Mouse (Mus musculus) v-Abl transformed pro-B cells (cell line): ENCODE data around the gene Mfsd6.

Experiments used
- in situ Hi-C, 2 experiments: fragments of 400-800 bp; cut with MboI; formaldehyde crosslinking; loops; one replicate each; pipeline ENCODE4 v1.15.1; 2025; ENCODE audit not compliant: unreplicated experiment in 2 of 2

Gene Mfsd6

GRCm38 (mm10) chr1:52727056-52727900, at the start of gene Mfsd6:
Gene Mfsd6 (minus strand): TSS chr1:52727462.
- in situ Hi-C loops = no loop called here

GRCm38 (mm10) chr1:52765176-52766111, 38.2 kb upstream of the Mfsd6 start:
- in situ Hi-C loops = loop anchor here in 1 of 2 experiments (25.0 kb wide), 1 partner anchor 197 kb away; no protein-coding TSS in a partner anchor

- in situ Hi-C loops = loop anchor here in 1 of 2 experiments (25.0 kb wide), 1 partner anchor 198 kb away; no protein-coding TSS in a partner anchor
These were observed 36.9 kb upstream of the Mfsd6 start for GRCm38 (mm10) chr1:52763894-52764809.

GRCm38 (mm10) chr1:52758174-52758573, 30.9 kb upstream of the Mfsd6 start:
- in situ Hi-C loops = loop anchor here in 1 of 2 experiments (25.0 kb wide), 1 partner anchor 204 kb away; no protein-coding TSS in a partner anchor

- in situ Hi-C loops = loop anchor here in 1 of 2 experiments (25.0 kb wide), 1 partner anchor 208 kb away; no protein-coding TSS in a partner anchor
These were observed 27.1 kb upstream of the Mfsd6 start for GRCm38 (mm10) chr1:52754331-52754730.

GRCm38 (mm10) chr1:52753828-52754227, 26.6 kb upstream of the Mfsd6 start:
- in situ Hi-C loops = loop anchor here in 1 of 2 experiments (25.0 kb wide), 1 partner anchor 208 kb away; no protein-coding TSS in a partner anchor

- in situ Hi-C loops = loop anchor here in 1 of 2 experiments (25.0 kb wide), 1 partner anchor 210 kb away; no protein-coding TSS in a partner anchor
These were observed 25.4 kb upstream of the Mfsd6 start for GRCm38 (mm10) chr1:52752706-52753105.

GRCm38 (mm10) chr1:52751634-52752033, 24.4 kb upstream of the Mfsd6 start:
- in situ Hi-C loops = loop anchor here in 1 of 2 experiments (25.0 kb wide), 1 partner anchor 211 kb away; no protein-coding TSS in a partner anchor

GRCm38 (mm10) chr1:52749978-52750377, 22.7 kb upstream of the Mfsd6 start:
- in situ Hi-C loops = loop anchor here (5.0 to 25.0 kb wide), 4 partner anchors 103 to 605 kb away; no protein-coding TSS in a partner anchor

GRCm38 (mm10) chr1:52748260-52748659, 21.0 kb upstream of the Mfsd6 start:
- in situ Hi-C loops = loop anchor here (5.0 to 10.0 kb wide), 3 partner anchors 101 to 603 kb away; no protein-coding TSS in a partner anchor

GRCm38 (mm10) chr1:52742567-52742966, 15.3 kb upstream of the Mfsd6 start:
- in situ Hi-C loops = loop anchor here in 1 of 2 experiments (10.0 kb wide), 2 partner anchors 438 to 598 kb away; no protein-coding TSS in a partner anchor

- in situ Hi-C loops = no loop called here
These were observed 6.9 kb upstream of the Mfsd6 start for GRCm38 (mm10) chr1:52734208-52734607.

- in situ Hi-C loops = no loop called here
These were observed 3.0 kb upstream of the Mfsd6 start for GRCm38 (mm10) chr1:52730258-52730657.

- in situ Hi-C loops = no loop called here
These were observed 1.7 kb upstream of the Mfsd6 start for GRCm38 (mm10) chr1:52728857-52729489.

- in situ Hi-C loops = no loop called here
These were observed 749 bp downstream of the Mfsd6 start for GRCm38 (mm10) chr1:52726371-52727055.

GRCm38 (mm10) chr1:52722586-52722985, 4.7 kb downstream of the Mfsd6 start:
- in situ Hi-C loops = no loop called here

GRCm38 (mm10) chr1:52719096-52719495, 8.2 kb downstream of the Mfsd6 start:
- in situ Hi-C loops = no loop called here

- in situ Hi-C loops = no loop called here
These were observed 9.1 kb downstream of the Mfsd6 start for GRCm38 (mm10) chr1:52718068-52718748.
